Mouse (Mus musculus): ENCODE measurements around the gene Olfr1410.
A peak's percentile ranks its signal among the peaks of the same experiment; 100 is the strongest.

Gene Olfr1410

DNA sequence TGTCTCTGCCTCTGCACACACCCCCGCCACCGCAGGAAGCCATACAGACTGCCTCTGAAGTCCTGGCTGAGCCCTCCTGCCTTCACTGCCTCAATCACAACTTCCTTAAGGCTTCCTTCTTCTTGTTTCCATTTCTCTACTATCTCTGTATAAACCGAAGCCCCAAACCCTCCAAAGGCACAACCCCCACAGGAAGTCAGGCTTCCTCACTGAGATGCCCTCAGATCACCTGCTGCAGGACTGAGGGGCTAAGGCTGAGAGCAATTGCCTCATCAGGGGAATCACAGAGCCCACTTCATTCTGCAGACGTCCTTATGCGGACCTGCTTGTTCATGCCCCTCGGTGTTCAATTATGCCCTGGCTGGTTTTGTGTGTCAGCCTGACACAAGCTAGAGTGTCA, 34.8 kb downstream of the Olfr1410 start:
- no peak for DNase-seq (ENCODE audit: low read depth, low spot score)

DNA sequence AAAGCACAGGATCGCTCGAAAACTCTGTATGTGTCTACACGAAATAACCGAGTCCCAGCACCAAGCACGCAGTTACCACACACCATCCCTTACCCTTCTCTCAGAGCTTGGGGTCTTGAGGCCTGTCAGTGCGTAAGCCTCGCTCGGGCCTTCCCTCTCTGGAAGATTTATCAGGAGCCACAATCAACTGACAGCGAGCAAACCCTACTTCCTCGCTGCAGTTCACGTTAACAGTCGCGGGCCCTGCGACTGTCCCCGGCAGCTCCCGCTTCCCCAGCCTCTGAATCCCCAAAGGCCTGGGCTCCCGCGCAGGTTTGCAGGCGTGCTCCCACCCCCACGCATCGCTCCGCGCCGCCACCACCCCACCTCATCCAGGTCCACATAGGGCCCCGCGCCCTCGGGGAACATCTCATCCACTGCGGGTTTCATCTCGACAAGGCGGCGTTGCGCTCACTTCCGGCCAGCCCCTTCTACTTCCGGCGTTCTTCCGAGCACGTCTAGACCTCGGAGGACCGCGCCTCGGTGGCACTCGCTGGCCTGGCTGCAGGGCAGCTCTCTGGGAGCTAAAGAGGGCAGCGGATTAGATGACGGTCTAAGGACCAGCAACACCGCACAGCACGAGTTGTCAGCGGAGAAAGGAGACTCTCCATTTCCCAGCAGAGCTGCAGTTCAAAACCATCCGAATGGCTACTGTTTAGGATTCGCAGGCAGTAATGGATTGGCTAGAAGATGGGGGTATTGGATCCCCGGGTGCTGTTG, 36.1 kb downstream of the Olfr1410 start, which contains the start of gene Cops9:
Cops9 (minus strand) TSS at position 472 of the 759 bp plus-strand sequence.
- peak; percentile 68 for DNase-seq (ENCODE audit: low read depth, low spot score)

DNA sequence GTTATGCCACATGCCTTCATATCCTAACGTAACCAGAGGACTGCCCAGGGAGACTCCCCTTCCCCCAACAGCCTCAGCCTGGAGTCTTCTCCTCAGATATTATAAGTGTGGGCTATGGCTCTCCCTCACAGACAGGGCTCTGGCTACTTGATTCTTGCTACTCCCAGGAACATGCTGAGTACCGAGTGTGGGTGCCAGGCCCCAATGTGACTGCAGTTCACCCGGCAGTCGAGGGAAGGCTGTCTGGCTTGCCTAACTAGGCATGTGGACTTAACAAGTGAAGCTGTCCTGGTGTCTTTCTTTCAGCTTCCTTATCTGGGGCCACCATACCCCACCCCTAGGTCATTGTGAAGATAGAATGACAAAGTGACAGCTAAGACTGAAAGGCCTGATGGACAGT, 38.1 kb downstream of the Olfr1410 start:
- DNase-seq (ENCODE audit: low read depth, low spot score) = no peak

DNA sequence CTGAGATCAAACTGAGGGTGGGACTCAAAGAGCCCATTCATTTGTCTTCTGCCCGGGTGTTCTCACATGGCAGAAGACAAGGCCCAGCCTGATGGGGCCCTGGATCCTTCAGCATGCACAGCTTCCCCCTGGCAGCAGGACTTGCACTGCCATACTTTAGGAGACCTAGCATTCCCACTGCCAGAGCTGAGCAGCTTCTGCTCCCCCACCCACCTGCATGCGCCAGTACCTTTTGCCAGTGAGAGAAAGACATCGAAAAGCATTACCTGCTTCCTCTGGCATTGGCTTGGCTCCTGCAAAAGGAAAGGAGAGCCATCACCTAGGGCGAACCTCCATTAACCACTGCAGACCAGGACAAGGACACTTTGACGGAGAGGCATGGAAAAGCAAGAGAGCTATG, 39.3 kb downstream of the Olfr1410 start:
- DNase-seq (ENCODE audit: low read depth, low spot score) = no peak

DNA sequence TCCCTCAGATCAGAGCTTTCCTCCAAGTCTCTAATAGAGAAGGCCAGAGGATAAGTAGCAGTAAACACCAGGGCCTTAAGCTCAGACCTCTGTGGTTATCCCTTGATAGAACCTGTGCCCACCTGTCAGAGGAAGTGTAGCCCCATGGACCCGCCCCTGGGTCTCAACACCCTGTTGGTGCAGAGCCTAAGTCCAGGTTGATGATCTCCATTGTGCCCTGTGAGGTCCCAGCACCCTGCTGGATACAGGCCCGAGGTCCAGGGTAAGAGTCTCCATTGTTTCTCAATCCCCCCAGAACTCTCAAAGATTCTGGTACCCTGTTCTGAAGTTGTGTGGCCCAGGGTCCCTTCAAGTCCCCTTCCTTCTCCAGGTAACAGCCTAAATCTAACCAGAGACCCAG, 40.5 kb downstream of the Olfr1410 start:
- no peak for DNase-seq (ENCODE audit: low read depth, low spot score)

DNA sequence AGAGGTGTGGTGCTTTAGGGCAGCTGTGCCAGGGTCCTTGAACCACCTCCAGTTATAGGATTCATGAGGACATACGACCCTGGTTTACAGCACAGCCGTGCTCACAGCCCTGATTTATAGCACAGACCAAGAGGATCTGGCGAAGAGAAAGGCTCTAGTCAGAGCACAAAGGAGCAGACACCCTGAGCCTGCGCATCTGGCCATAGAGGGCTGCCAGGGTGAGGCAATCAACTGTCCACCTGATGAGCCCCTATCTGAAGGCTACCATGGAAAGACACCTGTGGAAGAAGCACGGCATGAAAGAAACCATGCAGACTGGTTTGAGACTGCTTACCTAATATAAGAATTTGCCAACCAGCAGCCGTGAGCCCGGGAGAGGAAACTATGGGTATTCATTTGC, 41.0 kb downstream of the Olfr1410 start:
- DNase-seq (ENCODE audit: low read depth, low spot score) = no peak

DNA sequence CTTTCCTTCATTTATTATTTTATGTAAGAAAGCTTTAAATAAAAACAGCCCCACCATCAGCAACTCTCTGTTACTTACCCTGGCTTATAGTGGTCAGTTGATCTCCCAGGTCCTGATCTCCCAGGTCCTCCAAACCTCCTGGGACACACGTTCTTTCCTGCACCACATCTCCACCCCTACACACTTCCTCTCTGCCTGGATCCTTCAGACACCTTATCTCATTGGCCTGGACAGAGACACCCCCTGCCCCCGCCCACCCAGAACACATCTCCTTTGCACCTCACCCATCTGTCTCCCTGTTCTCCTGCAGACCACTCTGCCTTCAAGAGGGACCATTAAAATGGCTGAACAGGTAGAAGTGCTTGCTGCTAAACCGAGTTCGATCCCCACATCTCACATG, 41.4 kb downstream of the Olfr1410 start:
- DNase-seq (ENCODE audit: low read depth, low spot score) = no peak

DNA sequence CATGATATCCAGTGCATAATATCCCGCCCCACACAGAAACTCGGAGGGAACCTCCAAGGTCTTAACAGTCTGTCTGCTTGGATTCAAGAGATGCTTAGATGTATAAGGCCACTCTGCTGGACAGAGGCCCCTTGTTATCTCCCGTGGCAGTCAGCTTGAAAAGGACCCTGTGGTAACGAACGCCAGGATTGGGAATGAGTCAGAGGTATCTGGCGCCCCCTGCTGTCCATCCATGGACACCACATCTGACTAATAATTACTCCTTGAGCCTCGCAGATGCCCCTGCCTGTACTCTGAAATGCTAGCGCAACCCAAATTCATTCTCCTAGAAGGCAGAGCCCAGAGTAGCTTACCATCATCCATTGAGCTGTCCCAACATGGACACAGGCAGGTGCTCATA, 42.2 kb downstream of the Olfr1410 start:
- DNase-seq (ENCODE audit: low read depth, low spot score) = peak; percentile 40

DNA sequence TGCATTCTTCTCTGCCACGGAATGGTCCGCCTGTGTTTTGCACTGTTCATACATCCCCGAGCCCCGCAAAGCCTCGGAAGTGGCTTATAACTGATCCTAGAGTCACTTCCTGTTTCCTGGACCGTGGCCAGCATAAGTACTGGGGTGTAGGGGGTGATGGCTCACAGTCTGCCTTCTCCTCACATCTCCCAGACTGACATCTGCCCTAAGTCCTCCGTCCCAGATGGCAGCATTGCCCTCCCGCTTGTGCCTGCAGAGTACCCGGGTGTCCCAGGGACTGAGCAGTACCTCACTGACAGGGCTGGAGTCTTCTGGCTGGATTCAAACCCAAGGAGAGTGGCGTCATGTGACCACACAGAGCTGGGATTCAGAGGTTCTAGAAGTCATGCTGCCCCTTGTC, 42.6 kb downstream of the Olfr1410 start:
- DNase-seq (ENCODE audit: low read depth, low spot score) = no peak

DNA sequence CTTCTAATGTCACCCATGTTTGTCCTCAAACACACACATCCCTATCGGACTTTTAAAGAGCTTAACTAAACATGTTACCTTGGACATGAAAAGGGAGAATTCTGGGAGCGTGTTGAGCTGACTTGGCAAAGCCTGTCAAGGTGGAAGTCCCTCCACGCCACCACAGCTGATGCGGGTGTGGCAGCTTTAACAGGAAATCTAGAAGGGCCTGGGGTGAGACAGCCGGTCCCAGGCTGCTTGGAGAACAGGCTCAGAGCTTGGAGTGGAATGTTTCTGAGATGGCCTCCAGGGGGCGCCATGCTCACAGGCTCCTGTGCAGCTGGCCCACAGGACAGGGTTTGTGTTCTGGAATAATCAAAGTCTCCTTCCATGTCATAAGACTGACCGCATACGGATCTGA, 43.1 kb downstream of the Olfr1410 start, which contains the start of gene Otos:
Otos (minus strand) TSS at position 169 of the 400 bp plus-strand sequence.
- DNase-seq (ENCODE audit: low read depth, low spot score) = peak; percentile 25

DNA sequence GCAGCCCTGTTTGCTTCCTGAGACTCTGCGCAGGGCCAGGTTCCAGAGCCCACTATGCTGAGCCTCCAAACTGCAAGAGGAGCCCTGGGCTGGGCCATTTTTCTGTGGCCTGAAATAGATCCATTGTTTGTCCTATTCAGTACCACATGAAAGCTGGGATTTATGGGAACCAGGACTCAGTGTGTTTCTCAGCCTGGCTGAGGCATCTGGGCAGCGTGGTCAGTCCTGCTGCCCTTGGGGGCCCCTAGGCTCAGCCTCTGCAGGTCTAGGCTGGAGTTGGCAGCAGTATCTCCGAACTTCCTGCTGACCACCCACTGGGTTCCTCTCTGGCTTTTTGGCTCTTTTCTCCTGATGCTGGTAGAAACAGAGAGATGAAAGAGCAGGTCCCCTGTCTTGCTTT, 45.9 kb downstream of the Olfr1410 start:
- DNase-seq (ENCODE audit: low read depth, low spot score) = no peak

DNA sequence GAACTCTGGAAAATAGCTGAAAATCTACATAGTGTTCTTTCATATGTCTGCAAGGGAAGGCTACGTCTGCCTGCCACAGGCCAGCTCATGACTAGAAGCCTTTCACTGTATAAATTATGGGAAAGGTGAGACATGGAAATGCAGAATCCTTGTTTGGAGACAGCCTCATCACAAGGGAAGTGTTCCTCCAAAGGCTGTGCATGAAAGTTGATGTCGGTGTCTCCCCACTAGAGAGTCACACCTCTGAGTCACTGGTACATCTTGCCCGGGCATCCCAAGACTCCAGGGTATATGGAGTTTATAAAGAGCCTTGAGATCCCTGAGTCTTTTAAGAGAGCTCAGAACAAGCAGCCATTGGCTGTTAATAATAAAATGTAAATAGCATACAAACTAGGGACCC, 47.6 kb downstream of the Olfr1410 start:
- no peak for DNase-seq (ENCODE audit: low read depth, low spot score)

DNA sequence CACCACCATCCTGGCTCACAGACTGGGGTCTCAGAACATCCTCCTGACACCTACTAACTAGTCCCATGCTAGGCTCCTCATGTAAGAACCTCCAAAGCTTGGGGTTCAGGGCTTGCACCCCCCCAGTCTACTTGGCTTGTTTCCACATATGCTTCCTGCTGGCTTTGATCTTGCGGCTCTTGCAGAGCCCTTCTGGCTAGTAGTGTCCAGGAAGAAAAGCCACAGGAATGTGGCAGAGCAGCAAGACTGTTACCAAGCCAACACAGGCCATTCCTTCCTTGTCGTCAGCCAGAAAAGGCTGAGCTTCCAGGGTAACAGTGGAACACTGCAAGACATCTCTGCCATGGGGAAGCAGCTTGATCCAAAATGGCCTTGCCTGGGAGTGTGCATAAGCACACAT, 49.1 kb downstream of the Olfr1410 start:
- no peak for DNase-seq (ENCODE audit: low read depth, low spot score)

DNA sequence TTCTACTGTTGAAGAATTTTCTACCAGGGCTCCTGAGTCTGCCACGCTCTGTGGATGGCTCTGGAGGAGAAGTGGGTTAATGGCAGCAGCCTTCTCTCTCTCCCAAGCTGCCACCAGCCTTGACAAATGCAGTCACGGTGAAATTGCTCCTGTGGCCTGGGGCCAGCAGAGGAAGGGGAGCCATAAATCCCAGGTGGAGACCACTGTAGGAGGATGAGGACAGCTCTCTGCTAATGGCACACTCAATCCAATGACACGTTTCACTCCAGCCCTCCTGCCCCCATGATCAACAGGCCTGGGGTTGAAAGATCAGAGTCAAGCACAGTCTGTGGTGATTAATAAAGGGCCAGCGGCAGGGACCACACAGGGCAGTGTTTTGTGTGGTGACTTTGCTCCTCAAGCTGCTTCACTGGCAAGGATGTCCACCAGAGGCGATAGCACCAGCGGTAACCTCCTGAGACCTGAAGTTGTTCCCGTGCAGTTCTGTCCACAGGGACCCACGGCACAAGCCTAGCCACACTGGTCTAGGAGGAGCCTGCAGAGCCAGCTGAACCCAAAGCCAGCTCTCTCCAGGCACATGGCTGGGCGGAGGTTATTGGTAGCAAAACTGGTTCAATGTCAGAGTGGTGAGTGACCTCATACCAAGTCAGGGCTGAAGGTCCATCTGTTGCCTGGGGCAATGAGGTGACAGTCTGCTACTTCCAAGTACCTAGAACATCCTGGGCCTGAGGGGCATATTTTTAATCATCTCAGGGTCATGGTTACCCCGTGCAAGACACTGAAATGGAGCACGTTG, 51.6 kb downstream of the Olfr1410 start:
- no peak for DNase-seq (ENCODE audit: low read depth, low spot score)

DNA sequence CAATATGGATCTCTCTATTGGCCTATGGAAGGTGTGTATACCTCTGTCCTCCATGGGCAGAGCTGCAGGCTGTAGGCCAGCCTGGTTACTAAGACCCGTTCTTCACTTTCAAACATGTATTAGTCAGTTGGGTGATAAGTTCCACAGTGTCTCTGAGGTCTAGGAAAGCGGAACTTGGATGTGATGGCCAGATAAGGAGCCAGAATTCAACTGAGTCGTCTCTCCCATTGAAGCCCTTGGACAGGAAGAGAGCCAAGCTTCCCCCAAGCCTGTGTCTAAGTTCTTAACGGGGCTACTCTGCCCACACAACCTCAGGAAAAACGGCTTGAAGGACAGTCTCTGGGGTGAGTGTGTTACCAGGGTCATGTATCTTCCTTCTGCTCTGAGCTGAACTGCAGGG, 53.8 kb downstream of the Olfr1410 start:
- DNase-seq (ENCODE audit: low read depth, low spot score) = no peak

Measured in c-Kit-negative CD71-positive TER-119-positive erythroid progenitor cells, embryonic 14.5 days (primary cell).